Mouse (Mus musculus): ENCODE results near the gene Tmem219. TPM values are rescaled to one million over a fixed set of nuclear protein-coding genes. Genes with fewer than 3 reads are reported as not detected.
A peak's percentile ranks its signal among the peaks of the same experiment; 100 is the strongest.

Gene Tmem219
- total RNA-seq (2021) (10 to 100 TPM in 1 of 2 experiments, 1 to 10 TPM in 1; 8.6 to 12.0 TPM), polyA plus RNA-seq (2012; rRNA removed) (27.1 and 33.6 TPM in 2 replicates)
- long read RNA-seq, partial matches to known transcripts, result 2 of 7 reads
- long read RNA-seq, other reads (novel, unspliced or antisense), result 1 of 7 reads

- intact Hi-C loops (cut with DNase I), result no loop called here
- peak within 1 kb of the TSS; percentile 27 for H3K27ac ChIP-seq
- H3K36me3 ChIP-seq (ENCODE audit: control insufficient read depth, insufficient read depth, low read length), result no peaks in the 10 kb centered on the region
- no peak for TF ChIP-seq EP300 (IDR thresholded peaks at IDR 0.05; ENCODE audit: insufficient read depth, low read depth, low read length)
- peak; percentile 18; the same call in 1 of the 2 replicates for TF ChIP-seq CTCF (IDR thresholded peaks at IDR 0.05)
- TF ChIP-seq POLR2A (IDR thresholded peaks at IDR 0.05; ENCODE audit: insufficient read depth, low read depth, low read length), result no peak
- no peaks in the 10 kb centered on the region for H3K79me2 ChIP-seq (replicated peaks; ENCODE audit: control insufficient read depth, insufficient read depth, low read length)
- peak; percentile 67 to 73 for DNase-seq
- no peak within 1 kb of the TSS for H3K4me3 ChIP-seq
- H3K9ac ChIP-seq (ENCODE audit: low read depth, low read length), result no peak within 1 kb of the TSS
- WGBS, result 30% methylated on average over 5 of the region's 5 CpGs
- no peaks in the 10 kb centered on the region for H3K27me3 ChIP-seq (ENCODE audit: control insufficient read depth, insufficient read depth, low read length)
- no peaks in the 10 kb centered on the region for H3K4me1 ChIP-seq (ENCODE audit: control insufficient read depth, insufficient read depth, low read length)
These were observed at the start of gene Tmem219 for GRCm38 (mm10) chr7:126922624-126923060. Gene Tmem219, minus strand, starts transcription at chr7:126922917.

- Histone ChIP-seq H3K27me3 (ENCODE audit: control insufficient read depth, insufficient read depth, low read length) (no peaks in the 10 kb centered on the region; the same call in 1 of the 2 replicates), H3K4me3 (no peak overlapping the region), H3K36me3 (ENCODE audit: control insufficient read depth, insufficient read depth, low read length) (no peaks in the 10 kb centered on the region), H3K4me1 (ENCODE audit: control insufficient read depth, insufficient read depth, low read length) (no peaks in the 10 kb centered on the region), H3K9ac (ENCODE audit: low read depth, low read length) (no peak overlapping the region), H3K79me2 (replicated peaks; ENCODE audit: control insufficient read depth, insufficient read depth, low read length) (no peaks in the 10 kb centered on the region), H3K27ac (no peak overlapping the region)
- WGBS, result 83% methylated on average over 6 of the region's 6 CpGs
- DNase-seq, result no peak
- intact Hi-C loops (cut with DNase I), result no loop called here
- TF ChIP-seq CTCF (IDR thresholded peaks at IDR 0.05) (no peak), EP300 (IDR thresholded peaks at IDR 0.05; ENCODE audit: insufficient read depth, low read depth, low read length) (no peak), POLR2A (IDR thresholded peaks at IDR 0.05; ENCODE audit: insufficient read depth, low read depth, low read length) (no peak)
These were observed 44.6 kb upstream of the Tmem219 start for GRCm38 (mm10) chr7:126967361-126967760.

- 40% methylated on average over 3 of the region's 3 CpGs for WGBS
- Histone ChIP-seq H3K27me3 (ENCODE audit: control insufficient read depth, insufficient read depth, low read length) (no peaks in the 10 kb centered on the region; the same call in 1 of the 2 replicates), H3K36me3 (ENCODE audit: control insufficient read depth, insufficient read depth, low read length) (no peaks in the 10 kb centered on the region), H3K79me2 (replicated peaks; ENCODE audit: control insufficient read depth, insufficient read depth, low read length) (no peaks in the 10 kb centered on the region), H3K4me1 (ENCODE audit: control insufficient read depth, insufficient read depth, low read length) (no peaks in the 10 kb centered on the region), H3K4me3 (no peak overlapping the region), H3K9ac (ENCODE audit: low read depth, low read length) (no peak overlapping the region), H3K27ac (no peak overlapping the region)
- no peak for DNase-seq
- TF ChIP-seq CTCF (IDR thresholded peaks at IDR 0.05) (no peak), EP300 (IDR thresholded peaks at IDR 0.05; ENCODE audit: insufficient read depth, low read depth, low read length) (no peak), POLR2A (IDR thresholded peaks at IDR 0.05; ENCODE audit: insufficient read depth, low read depth, low read length) (no peak)
- intact Hi-C loops (cut with DNase I), result no loop called here
These were observed 42.9 kb upstream of the Tmem219 start for GRCm38 (mm10) chr7:126965568-126965967.

GRCm38 (mm10) chr7:126963548-126964286 is 41.0 kb upstream of the Tmem219 start:
- Histone ChIP-seq H3K4me3 (no peak overlapping the region), H3K27me3 (ENCODE audit: control insufficient read depth, insufficient read depth, low read length) (no peaks in the 10 kb centered on the region; the same call in 1 of the 2 replicates), H3K4me1 (ENCODE audit: control insufficient read depth, insufficient read depth, low read length) (no peaks in the 10 kb centered on the region), H3K9ac (ENCODE audit: low read depth, low read length) (no peak overlapping the region), H3K79me2 (replicated peaks; ENCODE audit: control insufficient read depth, insufficient read depth, low read length) (no peaks in the 10 kb centered on the region), H3K27ac (no peak overlapping the region), H3K36me3 (ENCODE audit: control insufficient read depth, insufficient read depth, low read length) (no peaks in the 10 kb centered on the region)
- peak in 1 of 2 experiments; percentile 34 for DNase-seq
- WGBS, result 40% methylated on average over 19 of the region's 19 CpGs
- TF ChIP-seq POLR2A (IDR thresholded peaks at IDR 0.05; ENCODE audit: insufficient read depth, low read depth, low read length), result no peak
- TF ChIP-seq CTCF (IDR thresholded peaks at IDR 0.05), result peak; percentile 66
- TF ChIP-seq EP300 (IDR thresholded peaks at IDR 0.05; ENCODE audit: insufficient read depth, low read depth, low read length), result 0 out of 2 replicates have a peak, but pooled peaks have one; percentile 27
- intact Hi-C loops (cut with DNase I), result loop anchor here (5.0 kb wide), 1 partner anchor 141 kb away; no protein-coding TSS in a partner anchor

DNA sequence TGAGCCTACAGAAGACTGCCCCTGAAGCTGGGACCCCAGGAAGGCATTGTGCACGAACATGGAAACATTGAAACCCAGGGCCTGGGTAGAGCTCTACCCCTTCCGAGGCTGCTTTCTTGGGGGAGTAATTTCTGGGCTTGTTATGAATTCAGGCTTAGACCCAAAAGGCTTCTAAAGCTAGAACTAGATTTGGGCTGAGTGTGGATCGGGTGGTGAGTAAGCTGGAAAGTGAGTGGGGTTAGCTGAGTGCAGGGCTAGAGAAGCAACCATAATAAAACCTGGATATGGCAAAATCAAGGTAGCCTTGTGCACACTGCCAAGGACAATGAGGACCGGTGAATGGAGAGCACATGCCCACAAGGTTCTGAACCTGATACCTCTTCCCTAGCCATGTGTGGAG is 39.2 kb upstream of the Tmem219 start:
- WGBS, result 85% methylated on average over 4 of the region's 4 CpGs
- Histone ChIP-seq H3K36me3 (ENCODE audit: control insufficient read depth, insufficient read depth, low read length) (no peaks in the 10 kb centered on the region), H3K27me3 (ENCODE audit: control insufficient read depth, insufficient read depth, low read length) (no peaks in the 10 kb centered on the region; the same call in 1 of the 2 replicates), H3K9ac (ENCODE audit: low read depth, low read length) (no peak overlapping the region), H3K4me3 (no peak overlapping the region), H3K27ac (no peak overlapping the region), H3K4me1 (ENCODE audit: control insufficient read depth, insufficient read depth, low read length) (no peaks in the 10 kb centered on the region), H3K79me2 (replicated peaks; ENCODE audit: control insufficient read depth, insufficient read depth, low read length) (no peaks in the 10 kb centered on the region)
- DNase-seq, result no peak
- intact Hi-C loops (cut with DNase I), result loop anchor here (5.0 kb wide), 1 partner anchor 140 kb away; no protein-coding TSS in a partner anchor
- no peak for TF ChIP-seq EP300 (IDR thresholded peaks at IDR 0.05; ENCODE audit: insufficient read depth, low read depth, low read length)

DNA sequence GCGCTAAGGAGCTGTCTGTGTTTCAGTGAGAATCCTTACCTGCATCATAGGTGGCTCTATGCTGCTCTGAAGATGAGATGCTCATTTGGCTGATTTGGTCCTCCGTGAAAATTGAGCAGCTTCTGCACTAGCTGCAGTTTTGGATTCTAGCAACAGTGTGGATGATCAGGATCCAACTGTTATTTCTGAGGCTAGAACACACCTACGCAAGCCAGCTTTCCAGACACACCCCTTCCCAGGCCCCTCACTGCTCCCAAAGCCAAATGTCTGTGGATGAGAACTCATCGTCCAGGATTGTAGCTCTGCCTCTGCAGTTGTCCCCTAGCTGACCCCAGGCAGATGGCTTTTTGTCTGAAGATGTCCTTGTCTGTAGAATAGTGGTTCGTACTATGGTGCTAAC is 38.4 kb upstream of the Tmem219 start:
- no peaks in the 10 kb centered on the region for H3K4me1 ChIP-seq (ENCODE audit: control insufficient read depth, insufficient read depth, low read length)
- WGBS, result 86% methylated on average over 5 of the region's 5 CpGs
- no peak overlapping the region for H3K27ac ChIP-seq
- DNase-seq, result no peak
- H3K27me3 ChIP-seq (ENCODE audit: control insufficient read depth, insufficient read depth, low read length), result no peaks in the 10 kb centered on the region; the same call in 1 of the 2 replicates
- no peak overlapping the region for H3K4me3 ChIP-seq
- no peaks in the 10 kb centered on the region for H3K36me3 ChIP-seq (ENCODE audit: control insufficient read depth, insufficient read depth, low read length)
- intact Hi-C loops (cut with DNase I), result loop anchor here (5.0 kb wide), 1 partner anchor 139 kb away; no protein-coding TSS in a partner anchor
- no peak overlapping the region for H3K9ac ChIP-seq (ENCODE audit: low read depth, low read length)
- no peak for TF ChIP-seq CTCF (IDR thresholded peaks at IDR 0.05)
- TF ChIP-seq EP300 (IDR thresholded peaks at IDR 0.05; ENCODE audit: insufficient read depth, low read depth, low read length), result no peak
- TF ChIP-seq POLR2A (IDR thresholded peaks at IDR 0.05; ENCODE audit: insufficient read depth, low read depth, low read length), result no peak
- no peaks in the 10 kb centered on the region for H3K79me2 ChIP-seq (replicated peaks; ENCODE audit: control insufficient read depth, insufficient read depth, low read length)

Data from heart, adult 2 months (tissue).